Mouse (Mus musculus): ENCODE measurements at regions not wholly inside any gene's neighbourhood (a gene's known extent, or its start where the extent isn't known, plus 50 kb on each side); places are given as distances from the start of the nearest gene placed in this dataset.

DNA sequence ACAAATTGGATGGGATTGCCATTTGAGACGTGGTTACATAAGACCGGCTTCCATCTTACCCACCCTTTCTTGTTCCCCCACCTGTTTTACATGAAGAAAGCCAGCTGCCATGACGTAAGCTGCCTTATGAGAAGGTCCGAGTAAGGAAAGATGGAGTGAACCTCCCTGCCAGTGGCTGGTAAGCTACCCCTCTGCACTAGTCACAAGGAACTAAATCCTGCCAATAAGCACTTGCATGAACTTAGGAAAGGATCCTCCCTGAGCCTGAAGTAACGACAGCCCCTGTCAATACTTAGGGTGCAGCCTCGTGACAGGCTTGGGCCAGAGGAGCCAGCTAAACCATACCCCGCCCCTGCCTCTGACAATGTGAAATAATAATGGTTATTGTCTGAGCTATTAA is 62.8 kb upstream of the Gm47985 start:
- no peak for DNase-seq (ENCODE audit: low spot score)

DNA sequence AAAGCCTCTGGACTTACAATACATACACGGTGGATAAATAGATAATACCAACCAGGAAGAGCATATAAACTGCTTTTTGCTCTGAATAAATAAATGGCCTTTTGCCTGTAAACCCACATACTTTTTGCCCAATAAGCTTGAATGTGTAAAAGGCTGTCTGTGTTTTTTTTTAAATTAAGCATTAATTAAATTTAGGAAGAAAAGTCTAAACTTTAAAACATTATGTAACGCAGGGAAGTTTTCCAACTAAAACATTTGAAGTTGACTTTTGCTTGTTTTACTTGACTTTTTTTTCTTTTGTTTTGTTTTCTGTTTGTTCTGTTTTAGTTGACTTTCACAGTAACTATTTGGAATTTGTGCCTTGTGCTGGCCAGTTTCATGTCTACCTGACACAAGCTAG is 60.7 kb upstream of the Gm47985 start:
- DNase-seq (ENCODE audit: low spot score) = no peak

DNA sequence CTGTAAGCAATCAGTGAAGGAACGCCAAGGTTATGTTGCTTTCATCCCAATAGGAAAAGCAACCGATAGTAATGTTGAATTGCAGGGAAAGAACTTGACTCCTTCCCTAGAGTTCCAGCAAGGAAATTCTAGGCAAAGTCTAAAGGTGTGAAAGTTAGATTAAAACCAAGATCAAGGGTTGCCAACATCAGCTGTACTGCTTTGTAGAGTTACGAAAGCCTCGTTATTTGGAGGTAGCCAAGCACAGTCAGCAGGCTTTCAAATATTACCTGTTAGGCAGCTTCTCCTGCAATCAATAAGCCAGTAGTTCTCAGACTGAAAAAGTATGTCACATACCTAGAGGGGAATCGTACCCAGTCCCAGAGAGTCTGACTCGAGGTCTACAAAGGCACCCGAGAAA is 58.4 kb upstream of the Gm47985 start:
- DNase-seq (ENCODE audit: low spot score) = no peak

DNA sequence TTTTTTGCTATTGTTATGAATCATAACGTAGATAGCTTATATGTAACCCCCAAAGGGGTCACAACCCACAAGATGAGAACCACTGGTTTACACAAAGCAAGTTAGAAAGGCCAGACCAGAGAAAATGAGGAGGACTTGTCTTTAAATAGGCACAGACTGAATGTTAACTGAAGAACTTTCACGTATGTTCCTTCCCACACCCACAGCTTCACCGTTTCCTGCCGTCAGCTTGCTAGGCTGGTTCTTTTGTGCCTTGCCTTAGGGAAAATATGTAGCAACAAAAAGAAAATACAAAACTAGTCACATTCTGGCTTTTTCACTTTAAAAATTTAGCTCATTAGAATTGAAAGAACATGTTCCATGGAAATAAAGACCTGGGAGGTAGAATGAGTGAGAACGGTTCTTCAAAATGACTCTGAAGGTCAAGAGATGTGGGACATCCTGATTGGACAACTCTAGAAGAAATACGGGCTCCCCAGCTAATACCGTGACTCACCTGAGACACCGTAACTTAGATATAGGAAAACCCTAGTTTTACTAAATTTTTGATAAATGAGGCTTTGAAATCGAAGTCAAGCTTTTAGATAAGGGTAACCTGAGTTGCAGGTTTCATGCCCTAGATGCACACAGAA is 57.2 kb upstream of the Gm47985 start:
- DNase-seq (ENCODE audit: low spot score) = no peak

DNA sequence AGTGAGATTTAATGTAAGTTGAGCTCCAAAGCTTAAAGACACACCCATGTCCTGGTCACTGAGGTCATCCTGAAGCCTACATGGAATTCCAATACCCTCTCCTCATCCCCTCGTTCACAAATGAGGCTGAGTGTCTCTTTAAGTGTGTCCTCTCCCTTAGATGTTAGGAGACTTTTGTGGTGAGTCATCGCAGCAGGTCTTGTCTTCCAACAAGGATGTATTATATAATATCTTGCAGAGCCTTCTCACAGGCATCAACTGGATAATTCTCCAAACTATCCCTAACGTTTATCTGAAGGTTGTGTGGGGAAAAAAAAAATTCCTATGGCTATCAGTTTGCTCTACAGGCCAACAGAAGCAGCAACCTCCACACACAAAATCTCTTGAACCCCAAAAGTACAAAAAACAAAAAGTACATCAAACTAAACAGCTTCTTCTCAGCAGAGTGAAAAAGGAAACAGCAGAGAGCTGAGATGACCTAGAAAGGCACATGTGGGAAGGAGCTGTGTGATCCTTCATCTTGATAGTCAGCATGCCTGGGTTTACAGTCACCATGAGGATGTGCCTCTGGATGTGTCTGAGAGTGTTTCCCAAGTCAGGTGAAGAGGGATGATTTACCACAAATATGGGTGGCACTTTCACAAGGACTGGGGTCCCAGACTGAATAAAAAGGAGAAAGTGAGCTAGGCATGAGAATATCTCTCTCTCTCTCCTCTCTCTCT is 56.4 kb upstream of the Gm47985 start:
- DNase-seq (ENCODE audit: low spot score) = no peak

DNA sequence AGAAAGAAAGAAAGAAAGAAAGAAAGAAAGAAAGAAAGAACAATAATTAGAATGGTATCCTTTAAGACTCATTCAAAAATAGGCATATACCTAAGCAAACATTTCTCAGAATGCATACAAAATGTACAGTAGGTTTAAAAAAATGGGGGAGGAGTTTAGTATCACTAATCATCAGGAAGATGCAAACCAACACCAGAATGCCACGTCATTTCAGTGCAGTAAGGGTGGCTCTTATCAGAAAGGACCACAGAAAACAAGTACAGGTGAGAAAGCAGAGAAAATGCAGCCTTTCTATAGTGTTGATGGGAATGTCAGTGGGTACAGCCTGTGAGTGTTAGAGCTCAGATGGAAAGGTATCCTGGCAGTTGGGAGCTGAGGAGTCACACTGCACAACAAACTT is 55.6 kb upstream of the Gm47985 start:
- DNase-seq (ENCODE audit: low spot score) = no peak

DNA sequence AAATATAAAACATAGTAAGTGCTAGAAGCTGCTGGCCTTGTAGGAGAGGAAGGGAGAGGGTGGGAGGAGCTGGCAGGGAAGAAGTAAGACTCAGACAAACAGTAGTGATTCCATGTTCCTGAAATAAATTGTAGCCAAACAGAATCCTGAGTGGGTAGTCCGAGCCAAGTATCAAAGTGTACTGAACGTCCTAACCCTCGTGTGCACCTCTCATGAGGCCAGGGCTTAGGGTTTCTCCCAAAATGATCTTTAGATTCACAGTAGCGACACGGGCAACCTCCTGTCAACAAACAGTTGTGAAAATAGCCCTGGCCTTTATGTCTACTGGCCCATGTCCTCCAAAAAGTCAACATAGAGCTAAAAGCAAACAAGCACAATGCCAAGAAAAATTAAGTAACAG is 54.3 kb upstream of the Gm47985 start:
- DNase-seq (ENCODE audit: low spot score) = no peak

DNA sequence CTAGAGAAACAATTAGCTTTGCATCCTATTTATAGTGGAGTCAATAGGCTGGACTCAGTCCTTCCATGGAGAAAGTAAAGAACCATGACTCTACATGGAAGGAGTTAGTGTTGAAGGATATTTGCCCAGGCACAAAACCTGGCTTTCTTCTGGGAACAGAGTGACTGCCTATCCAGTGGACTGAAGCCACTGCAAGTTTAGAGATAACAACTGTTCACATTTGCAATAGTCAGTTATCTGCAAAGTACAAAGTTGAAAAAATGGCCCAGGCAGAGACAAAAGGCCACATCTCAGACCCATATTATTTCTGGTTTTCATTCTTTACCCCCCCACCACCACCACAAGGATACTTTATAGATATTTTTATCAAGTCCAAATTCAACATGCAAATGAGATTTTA is 53.4 kb upstream of the Gm47985 start:
- DNase-seq (ENCODE audit: low spot score) = no peak

DNA sequence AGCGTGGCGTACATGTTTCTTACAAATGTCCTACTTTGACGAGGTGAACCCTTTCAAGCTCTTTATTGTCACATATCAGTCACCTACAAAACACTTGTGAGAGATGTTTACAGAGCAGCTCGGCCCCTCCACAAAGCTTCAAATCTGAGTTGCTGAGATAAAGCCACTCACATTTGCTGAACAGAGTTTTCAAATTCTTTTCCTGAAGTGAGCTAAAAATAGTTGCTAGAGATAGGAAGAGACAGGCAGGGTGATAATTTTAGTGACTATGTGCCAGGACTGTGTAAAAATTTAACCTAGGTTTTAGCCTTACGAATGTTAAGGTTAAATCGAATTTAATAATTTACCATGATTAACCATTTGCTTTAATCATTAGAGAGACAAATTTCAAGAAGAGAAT is 52.3 kb upstream of the Gm47985 start:
- DNase-seq (ENCODE audit: low spot score) = no peak

DNA sequence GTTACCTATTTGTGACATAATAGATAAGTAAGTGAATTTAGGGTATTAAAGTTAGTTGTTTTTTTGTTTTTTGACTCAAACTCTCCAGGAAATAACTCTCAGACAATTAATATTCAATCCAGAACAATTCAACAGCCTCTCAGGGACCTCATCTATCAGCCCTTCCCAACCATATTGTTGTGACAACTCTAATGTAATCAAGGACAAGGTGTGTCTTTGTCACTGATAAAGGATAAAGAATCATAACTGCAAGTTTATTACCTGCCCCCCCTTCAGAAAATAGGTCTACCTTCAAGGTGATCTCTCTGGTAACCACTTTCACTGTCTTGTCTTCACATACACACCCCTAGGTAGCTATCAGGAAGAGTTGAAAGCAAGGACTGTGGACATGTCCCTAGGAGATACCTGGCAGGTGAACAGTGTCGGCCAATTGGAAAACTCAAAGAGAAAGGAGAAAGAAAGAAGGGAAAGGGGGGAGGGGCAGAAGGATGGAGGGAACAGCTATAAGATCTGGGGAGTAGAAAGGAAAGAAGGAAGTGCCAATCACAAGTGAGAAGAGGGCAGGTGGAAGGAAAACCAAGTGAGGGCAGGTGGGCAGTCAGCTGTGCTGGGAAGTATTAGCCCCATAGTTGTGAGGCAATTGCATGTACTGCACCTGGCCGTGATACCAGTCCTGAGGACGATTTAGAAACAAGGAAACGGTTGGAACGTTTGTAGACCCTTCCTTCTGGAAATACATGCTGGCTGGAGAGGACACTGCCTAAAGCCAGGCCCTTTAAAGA is 51.3 kb upstream of the Gm47985 start:
- no peak for DNase-seq (ENCODE audit: low spot score)

DNA sequence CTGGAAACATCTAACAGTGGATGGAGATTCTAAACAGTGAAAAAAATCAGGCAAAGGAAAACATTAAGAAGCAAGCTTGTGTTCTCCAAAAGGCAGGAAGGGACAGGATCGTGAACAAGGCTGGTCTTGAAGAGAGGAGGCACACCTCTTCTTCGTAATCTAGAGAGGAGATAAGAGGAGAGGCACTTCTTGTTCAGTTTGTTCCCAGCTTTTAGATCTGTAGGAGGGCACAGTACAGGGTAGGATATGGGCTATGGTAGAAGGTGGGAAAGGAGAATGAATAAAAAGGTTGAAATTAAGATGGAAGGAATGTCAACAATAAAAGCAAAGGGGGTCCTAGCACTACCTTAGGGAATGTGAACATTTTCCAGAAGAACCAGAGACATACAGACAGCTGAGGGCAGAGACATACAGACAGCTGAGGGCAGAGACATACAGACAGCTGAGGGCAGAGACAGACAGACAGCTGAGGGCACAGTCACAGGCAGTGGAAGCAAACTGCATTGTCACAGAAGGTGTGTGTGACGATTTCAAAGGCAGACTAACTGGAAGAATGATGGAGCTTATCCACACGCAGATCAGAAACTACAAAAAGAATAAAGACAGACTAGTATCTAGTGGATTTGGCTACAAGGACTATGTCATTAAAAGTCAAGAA is 50.6 kb upstream of the Gm47985 start:
- no peak for DNase-seq (ENCODE audit: low spot score)
